Mouse (Mus musculus) T-helper 2 cell (primary cell): ENCODE measurements around the gene Ccdc158.

ENCODE experiments used
- in situ Hi-C: fragments of 300-600 bp; cut with MboI, MseI; formaldehyde crosslinking; loops from one replicate; pipeline ENCODE4 v1.15.1; 2025; ENCODE audit warnings: high pct_unique_total_duplicates

Ccdc158 gene

DNA sequence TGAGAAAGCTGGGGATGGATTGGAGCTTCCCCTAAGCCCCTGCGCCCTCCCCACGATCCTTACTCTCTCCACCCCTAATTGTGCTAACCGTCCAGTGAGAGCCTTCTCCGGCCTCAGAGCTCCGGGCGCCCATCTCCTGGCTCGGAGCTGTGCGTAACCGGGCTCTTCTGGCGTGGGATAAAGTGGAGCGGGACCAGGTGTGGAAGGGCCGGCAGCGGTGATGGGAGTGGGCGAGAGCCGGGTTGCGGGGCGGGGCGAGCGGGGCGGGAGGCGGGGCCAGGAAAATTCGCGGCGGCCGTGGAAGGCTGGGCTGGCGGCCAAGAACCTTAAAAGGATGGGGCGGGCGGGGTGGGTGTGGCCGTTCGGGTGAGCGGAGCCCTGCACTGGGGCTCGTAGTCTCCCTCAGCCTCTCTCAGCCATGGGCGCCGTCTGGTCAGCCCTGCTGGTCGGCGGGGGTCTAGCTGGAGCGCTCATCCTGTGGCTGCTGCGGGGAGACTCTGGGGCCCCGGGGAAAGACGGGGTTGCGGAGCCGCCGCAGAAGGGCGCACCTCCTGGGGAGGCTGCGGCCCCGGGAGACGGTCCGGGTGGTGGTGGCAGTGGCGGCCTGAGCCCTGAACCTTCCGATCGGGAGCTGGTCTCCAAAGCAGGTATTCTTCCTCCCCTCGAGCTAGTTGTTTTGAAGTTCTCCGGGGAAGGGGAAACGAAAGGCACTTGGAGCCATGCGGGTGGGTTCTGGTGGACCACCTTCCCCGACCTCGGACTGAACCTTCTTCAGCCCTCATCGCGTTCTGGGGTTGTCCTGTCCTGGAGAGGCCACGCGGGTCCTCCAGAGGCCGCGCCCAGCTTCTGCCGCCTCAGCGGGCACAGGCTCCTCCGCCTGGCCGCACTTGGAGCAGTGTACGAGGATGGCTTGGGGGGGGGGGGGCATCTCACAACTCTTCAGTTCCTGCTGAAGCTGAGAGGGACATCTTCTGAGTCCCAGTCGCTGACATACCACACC is 72.1 kb downstream of the Ccdc158 start, which contains the start of gene Stbd1:
TSS of gene Stbd1 (plus strand) at position 351 of the 1,000 bp plus-strand sequence.
- in situ Hi-C loops: loop anchor here (10.0 kb wide), 1 partner anchor 52 kb away; no protein-coding TSS in a partner anchor

- in situ Hi-C loops: no loop called here
These were observed 76.0 kb downstream of the Ccdc158 start for GRCm38 (mm10) chr5:92599030-92599429.

DNA sequence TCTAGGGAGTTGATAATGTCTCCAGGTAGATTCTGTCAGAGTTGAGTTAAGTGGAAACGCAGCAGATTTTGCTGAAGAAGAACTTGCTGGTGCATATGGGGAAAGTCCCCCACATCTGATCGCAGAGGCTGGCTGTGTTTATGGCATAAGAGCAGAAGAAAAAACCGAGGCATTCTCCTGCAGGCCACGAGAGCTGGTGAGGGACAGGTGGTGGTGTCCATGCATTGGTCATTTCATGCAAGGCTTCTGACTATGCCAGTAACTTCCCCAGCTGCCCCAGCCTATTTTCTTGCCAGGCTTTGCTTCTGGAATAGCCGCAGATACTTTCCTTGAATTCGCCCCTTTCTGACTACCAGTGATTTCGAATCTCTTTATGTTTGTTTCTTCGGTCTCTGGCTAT is 78.2 kb downstream of the Ccdc158 start:
- in situ Hi-C loops: no loop called here

- in situ Hi-C loops: no loop called here
These were observed 80.0 kb downstream of the Ccdc158 start for GRCm38 (mm10) chr5:92595026-92595425.

GRCm38 (mm10) chr5:92585932-92586331 is 89.1 kb downstream of the Ccdc158 start:
- in situ Hi-C loops: no loop called here

DNA sequence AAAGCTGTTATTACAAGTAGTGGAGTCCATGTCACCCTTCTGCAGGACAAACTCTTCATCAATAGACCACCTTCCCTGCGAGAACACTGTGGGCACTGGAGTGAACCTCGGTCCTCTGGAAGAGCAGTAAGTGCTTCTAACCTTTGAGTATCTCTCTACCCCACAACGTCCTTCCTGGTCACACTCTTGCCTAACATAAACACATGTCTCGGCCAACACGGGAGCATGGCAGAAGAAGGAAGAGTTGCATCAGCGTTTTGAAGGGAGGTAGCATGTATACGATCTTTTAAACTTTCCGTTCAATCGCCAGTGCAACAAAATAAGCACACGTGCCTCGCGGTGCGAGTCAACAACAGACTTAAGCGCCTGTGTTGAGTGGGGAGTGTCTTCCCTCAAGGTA is 95.5 kb downstream of the Ccdc158 start:
- in situ Hi-C loops: no loop called here

GRCm38 (mm10) chr5:92571232-92571631 is 103.8 kb downstream of the Ccdc158 start:
- in situ Hi-C loops: loop anchor here (25.0 kb wide), 1 partner anchor 1409 kb away; no protein-coding TSS in a partner anchor

DNA sequence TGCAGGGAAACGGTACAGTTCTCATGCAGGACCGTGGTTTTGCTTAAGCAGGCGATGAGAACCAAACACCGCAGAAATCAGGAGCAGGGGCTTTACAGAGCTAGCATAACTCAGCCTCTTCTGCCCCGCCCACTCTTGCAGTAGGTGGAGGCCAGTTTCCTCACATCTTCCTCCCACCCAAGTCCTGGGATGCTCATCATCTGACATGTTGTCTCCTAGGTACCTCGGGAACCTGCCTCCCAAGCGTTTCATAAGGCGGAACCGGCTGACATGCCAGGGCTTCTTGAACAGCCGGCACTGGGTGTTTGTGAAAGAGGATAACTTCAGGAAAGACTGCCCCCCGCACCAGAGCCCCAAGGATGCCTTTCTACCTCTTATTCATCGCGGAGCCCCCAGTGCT is 113.1 kb downstream of the Ccdc158 start:
- in situ Hi-C loops: loop anchor here (25.0 kb wide), 1 partner anchor 1400 kb away; no protein-coding TSS in a partner anchor

DNA sequence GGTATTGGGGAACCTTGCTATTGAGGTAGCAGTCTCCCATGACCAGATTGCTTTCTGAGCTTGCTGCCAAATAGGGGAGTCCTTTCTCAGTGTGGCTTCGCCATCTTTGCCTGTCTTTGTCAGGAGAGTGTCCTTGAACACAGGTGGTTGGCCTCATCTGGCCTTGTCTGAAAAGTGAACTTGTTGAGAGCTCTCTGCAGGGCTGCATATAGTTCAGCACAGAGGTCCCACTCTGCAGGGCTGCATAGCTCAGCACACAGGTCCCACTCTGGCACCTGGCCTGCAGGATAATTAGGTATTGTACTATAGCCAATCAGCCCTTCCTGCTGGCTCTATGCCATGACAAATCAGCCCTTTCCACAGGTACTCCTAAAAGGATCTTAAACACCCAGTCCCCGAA is 114.9 kb downstream of the Ccdc158 start:
- in situ Hi-C loops: loop anchor here (25.0 kb wide), 1 partner anchor 1398 kb away; no protein-coding TSS in a partner anchor
